Mouse (Mus musculus) lung, postnatal 0 days (tissue): ENCODE measurements around the gene 2900026A02Rik. TPM values are rescaled to one million over a fixed set of nuclear protein-coding genes. Genes with fewer than 3 reads are reported as not detected.

ENCODE experiments used
- ATAC-seq: fragments of 200-750 bp; cut with Nextera tagmentation; 2 replicates; pipeline ENCODE4 v1.8.0; 2017; ENCODE audit warnings: moderate library complexity
- DNase-seq: peaks from one replicate; pipeline ENCODE4 v3.0.0-alpha.2; 2016; ENCODE audit warnings: low spot score
- H3K27ac ChIP-seq: fragments of 300-500 bp; sonication (generic); 2 replicates; pipeline ENCODE4 v1.5.1; 2014; ENCODE audit warnings: antibody characterized with exemption, mild to moderate bottlenecking, low read length, mixed read lengths
- H3K27me3 ChIP-seq: fragments of 300-500 bp; sonication (generic); replicated peaks from 2 replicates; pipeline ENCODE4 v1.6.1; 2014; ENCODE audit warnings: low read length, mixed read lengths; ENCODE audit not compliant: insufficient read depth
- H3K36me3 ChIP-seq: fragments of 300-500 bp; sonication (generic); 2 replicates; pipeline ENCODE4 v1.6.1; 2014; ENCODE audit warnings: low read length, mixed read lengths; ENCODE audit not compliant: insufficient read depth
- H3K4me1 ChIP-seq: fragments of 300-500 bp; sonication (generic); 2 replicates; pipeline ENCODE4 v1.6.1; 2014; ENCODE audit warnings: antibody characterized with exemption, low read depth, low read length, mixed read lengths; ENCODE audit not compliant: insufficient read depth
- H3K4me2 ChIP-seq: fragments of 300-500 bp; sonication (generic); replicated peaks from 2 replicates; pipeline ENCODE4 v1.6.1; 2014; ENCODE audit warnings: low read depth, mild to moderate bottlenecking, low read length, moderate library complexity, mixed read lengths
- H3K4me3 ChIP-seq: fragments of 300-500 bp; sonication (generic); 2 replicates; pipeline ENCODE4 v1.5.1; 2014; ENCODE audit warnings: low read depth, low read length
- H3K9ac ChIP-seq: fragments of 300-500 bp; sonication (generic); replicated peaks from 2 replicates; pipeline ENCODE4 v1.6.1; 2014; ENCODE audit warnings: low read depth, mild to moderate bottlenecking
- H3K9me3 ChIP-seq: fragments of 300-500 bp; sonication (generic); 2 replicates; pipeline ENCODE4 v1.6.1; 2016; ENCODE audit warnings: low read length, mixed read lengths
- CTCF ChIP-seq: IDR thresholded peaks from 2 replicates; pipeline ENCODE4 v1.5.1; 2016; ENCODE audit warnings: antibody characterized with exemption, mild to moderate bottlenecking
- EP300 ChIP-seq: IDR thresholded peaks from 2 replicates; pipeline ENCODE4 v1.6.1; 2016; ENCODE audit warnings: antibody characterized with exemption, mild to moderate bottlenecking, control low read depth
- WGBS: fragments of 180-500 bp; shearing (Covaris S2); extraction: QIAGEN DNeasy Blood & Tissue Kit; methylation state at CpG from one replicate; pipeline ENCODE4 v1.1.7; 2014; 5-methylcytosine and 5-hydroxymethylcytosine counted together
- polyA plus RNA-seq: library from polyadenylated mRNA; unstranded; fragments of >200 nt; fragmentation: Nextera tagmentation; extraction: Ambion mirVana; gene quantifications from 2 replicates; pipeline ENCODE4 v1.2.1, GENCODE M21; 2015

Gene 2900026A02Rik
- polyA plus RNA-seq, 1 experiment from 2014 or later: 6.3 TPM

GRCm38 (mm10) chr5:113087465-113087864, 133.6 kb downstream of the 2900026A02Rik start:
- TF ChIP-seq EP300 (no peak), CTCF (no peak)

DNA sequence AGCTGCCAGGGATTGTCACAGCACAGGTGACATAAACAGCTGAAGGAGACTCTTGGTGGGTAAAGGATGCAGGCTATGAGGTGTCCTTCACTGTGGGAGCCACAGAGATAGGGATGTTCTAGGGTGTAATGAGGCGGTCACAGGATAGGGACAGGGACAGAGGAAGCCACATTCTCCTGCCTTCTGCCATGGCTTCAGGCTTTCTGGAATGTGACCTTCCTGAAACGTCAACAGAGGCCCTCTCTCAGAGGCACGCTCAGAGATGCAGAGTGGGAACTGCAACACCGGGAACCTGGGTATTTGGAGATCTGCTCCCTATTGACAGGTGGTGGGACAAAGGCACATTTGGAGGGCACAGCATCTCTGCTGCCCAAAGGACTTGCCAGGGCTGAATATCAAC, 134.0 kb downstream of the 2900026A02Rik start:
- Histone ChIP-seq H3K27me3 (no peaks in the 10 kb centered on the region), H3K4me2 (no peak overlapping the region), H3K36me3 (no peaks in the 10 kb centered on the region), H3K4me3 (no peak overlapping the region), H3K27ac (no peak overlapping the region), H3K4me1 (no peaks in the 10 kb centered on the region), H3K9ac (no peak overlapping the region), H3K9me3 (no peaks in the 10 kb centered on the region)
- 35% methylated on average over 4 of the region's 4 CpGs for WGBS
- no peak for ATAC-seq
- DNase-seq: no peak
- TF ChIP-seq CTCF: no peak
- no peak for TF ChIP-seq EP300

More at GRCm38 (mm10) chr5:113087465-113087864, 133.6 kb downstream of the 2900026A02Rik start:
- no peak overlapping the region for H3K4me3 ChIP-seq
- no peaks in the 10 kb centered on the region for H3K36me3 ChIP-seq
- no peaks in the 10 kb centered on the region for H3K9me3 ChIP-seq
- no peak overlapping the region for H3K4me2 ChIP-seq
- WGBS: 61% methylated on average over 2 of the region's 2 CpGs
- H3K27me3 ChIP-seq: no peaks in the 10 kb centered on the region
- no peaks in the 10 kb centered on the region for H3K4me1 ChIP-seq
- H3K9ac ChIP-seq: no peak overlapping the region
- H3K27ac ChIP-seq: no peak overlapping the region
- no peak for DNase-seq
- no peak for ATAC-seq

DNA sequence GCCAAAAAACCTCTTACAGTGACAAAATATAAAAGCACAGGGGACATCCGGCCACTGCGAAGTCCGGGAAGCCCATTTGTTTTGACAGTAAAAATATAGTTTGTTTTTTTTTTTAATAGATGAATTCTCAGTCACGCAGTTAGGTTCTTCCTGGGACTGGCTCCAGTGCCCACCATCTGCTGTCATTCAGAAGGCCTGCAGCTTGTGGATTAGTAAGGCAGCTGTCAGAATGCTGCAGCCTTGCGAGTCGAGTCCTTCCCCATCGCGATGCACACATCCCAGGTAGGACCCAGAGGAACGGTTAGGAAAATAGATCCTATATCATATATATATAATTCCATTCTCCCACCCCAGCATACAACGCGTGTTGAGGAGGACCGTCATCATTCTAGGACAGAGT, 134.6 kb downstream of the 2900026A02Rik start:
- DNase-seq (no peak), ATAC-seq (no peak)
- H3K27me3 ChIP-seq: no peaks in the 10 kb centered on the region
- H3K27ac ChIP-seq: no peak overlapping the region
- H3K4me1 ChIP-seq: no peaks in the 10 kb centered on the region
- no peak overlapping the region for H3K4me2 ChIP-seq
- H3K36me3 ChIP-seq: no peaks in the 10 kb centered on the region
- no peaks in the 10 kb centered on the region for H3K9me3 ChIP-seq
- no peak for TF ChIP-seq CTCF
- no peak for TF ChIP-seq EP300
- no peak overlapping the region for H3K9ac ChIP-seq
- WGBS: 73% methylated on average over 12 of the region's 12 CpGs
- H3K4me3 ChIP-seq: no peak overlapping the region

- Histone ChIP-seq H3K9ac (no peak overlapping the region), H3K4me2 (no peak overlapping the region), H3K9me3 (no peaks in the 10 kb centered on the region), H3K4me1 (no peaks in the 10 kb centered on the region), H3K27ac (no peak overlapping the region), H3K27me3 (no peaks in the 10 kb centered on the region), H3K36me3 (no peaks in the 10 kb centered on the region), H3K4me3 (no peak overlapping the region)
- DNase-seq (no peak), ATAC-seq (no peak)
- TF ChIP-seq EP300 (no peak), CTCF (no peak)
- WGBS: 48% methylated on average over 2 of the region's 2 CpGs
Measured at GRCm38 (mm10) chr5:113085931-113086330, 135.1 kb downstream of the 2900026A02Rik start.

- TF ChIP-seq EP300: no peak
- TF ChIP-seq CTCF: no peak
- no peaks in the 10 kb centered on the region for H3K9me3 ChIP-seq
- H3K4me2 ChIP-seq: no peak overlapping the region
- no peaks in the 10 kb centered on the region for H3K27me3 ChIP-seq
- no peaks in the 10 kb centered on the region for H3K4me1 ChIP-seq
- no peak overlapping the region for H3K27ac ChIP-seq
- no peak for ATAC-seq
- no peak for DNase-seq
- WGBS: 73% methylated on average over 2 of the region's 2 CpGs
- no peak overlapping the region for H3K4me3 ChIP-seq
- no peak overlapping the region for H3K9ac ChIP-seq
- no peaks in the 10 kb centered on the region for H3K36me3 ChIP-seq
Measured at GRCm38 (mm10) chr5:113084309-113084708, 136.7 kb downstream of the 2900026A02Rik start.

GRCm38 (mm10) chr5:113082356-113083168, 138.5 kb downstream of the 2900026A02Rik start:
- ATAC-seq (peak; percentile 37; the same call in 1 of the 2 replicates), DNase-seq (no peak)
- no peak overlapping the region for H3K4me2 ChIP-seq
- no peaks in the 10 kb centered on the region for H3K4me1 ChIP-seq
- WGBS: 42% methylated on average over 19 of the region's 19 CpGs
- no peaks in the 10 kb centered on the region for H3K9me3 ChIP-seq
- H3K36me3 ChIP-seq: no peaks in the 10 kb centered on the region
- no peak for TF ChIP-seq EP300
- TF ChIP-seq CTCF: no peak
- no peak overlapping the region for H3K9ac ChIP-seq
- no peaks in the 10 kb centered on the region for H3K27me3 ChIP-seq
- no peak overlapping the region for H3K4me3 ChIP-seq
- no peak overlapping the region for H3K27ac ChIP-seq
